Mouse (Mus musculus) lung, embryonic 14.5 days (tissue): ENCODE data around the gene N4bp1. TPM values are rescaled to one million over a fixed set of nuclear protein-coding genes. Genes with fewer than 3 reads are reported as not detected.

ENCODE experiments used
- ATAC-seq: fragments of 200-750 bp; cut with Nextera tagmentation; 2 replicates; pipeline ENCODE4 v1.8.0; 2017; ENCODE audit warnings: mild to moderate bottlenecking, moderate TSS enrichment, moderate library complexity; ENCODE audit not compliant: insufficient read depth
- DNase-seq: peaks from one replicate; pipeline ENCODE4 v3.0.0-alpha.2; 2015
- H3K27ac ChIP-seq: fragments of 300-500 bp; sonication (generic); 2 replicates; pipeline ENCODE4 v1.5.1; 2014; ENCODE audit warnings: low read depth, mild to moderate bottlenecking, moderate library complexity
- H3K27me3 ChIP-seq: fragments of 300-500 bp; sonication (generic); 2 replicates; pipeline ENCODE4 v1.6.1; 2014; ENCODE audit warnings: low read length, control low read depth; ENCODE audit not compliant: insufficient read depth
- H3K36me3 ChIP-seq: fragments of 300-500 bp; sonication (generic); 2 replicates; pipeline ENCODE4 v1.6.1; 2014; ENCODE audit warnings: control low read depth; ENCODE audit not compliant: insufficient read depth
- H3K4me1 ChIP-seq: fragments of 300-500 bp; sonication (generic); 2 replicates; pipeline ENCODE4 v1.6.1; 2014; ENCODE audit warnings: antibody characterized with exemption, control low read depth; ENCODE audit not compliant: insufficient read depth
- H3K4me2 ChIP-seq: fragments of 300-500 bp; sonication (generic); 2 replicates; pipeline ENCODE4 v1.6.1; 2014; ENCODE audit warnings: mild to moderate bottlenecking
- H3K4me3 ChIP-seq: fragments of 300-500 bp; sonication (generic); 2 replicates; pipeline ENCODE4 v1.5.1; 2014; ENCODE audit warnings: low read depth, low read length
- H3K9ac ChIP-seq: fragments of 300-500 bp; sonication (generic); 2 replicates; pipeline ENCODE4 v1.6.1; 2014
- H3K9me3 ChIP-seq: fragments of 300-500 bp; sonication (generic); 2 replicates; pipeline ENCODE4 v1.6.1; 2016; ENCODE audit warnings: low read depth, low read length, control low read depth
- CTCF ChIP-seq: IDR thresholded peaks from 2 replicates; pipeline ENCODE4 v1.5.1; 2016; ENCODE audit warnings: antibody characterized with exemption, low read depth
- WGBS: fragments of 180-500 bp; shearing (Covaris S2); extraction: QIAGEN DNeasy Blood & Tissue Kit; methylation state at CpG from one replicate; pipeline ENCODE4 v1.1.7; 2014; 5-methylcytosine and 5-hydroxymethylcytosine counted together
- polyA plus RNA-seq: library from polyadenylated mRNA; unstranded; fragments of >200 nt; fragmentation: Nextera tagmentation; extraction: Ambion mirVana; gene quantifications from 2 replicates; pipeline ENCODE4 v1.2.1, GENCODE M21; 2014

The N4bp1 gene
- polyA plus RNA-seq, 1 experiment from 2014 or later = 11.5 TPM

- no peak overlapping the region for H3K4me2 ChIP-seq
- H3K27me3 ChIP-seq = no peaks in the 10 kb centered on the region
- no peak overlapping the region for H3K9ac ChIP-seq
- DNase-seq (no peak), ATAC-seq (no peak)
- TF ChIP-seq CTCF = no peak
- H3K9me3 ChIP-seq = no peaks in the 10 kb centered on the region
- WGBS = 76% methylated on average over 7 of the region's 7 CpGs
- no peaks in the 10 kb centered on the region for H3K4me1 ChIP-seq
- peaks cover 36% of the 10 kb centered on the region for H3K36me3 ChIP-seq
- H3K27ac ChIP-seq = no peak overlapping the region
- H3K4me3 ChIP-seq = no peak overlapping the region
These were observed 23.5 kb downstream of the N4bp1 start for GRCm38 (mm10) chr8:86861516-86861915.

GRCm38 (mm10) chr8:86856248-86856647, 28.8 kb downstream of the N4bp1 start:
- no peak for TF ChIP-seq CTCF
- Histone ChIP-seq H3K4me3 (no peak overlapping the region), H3K9me3 (no peaks in the 10 kb centered on the region), H3K4me2 (no peak overlapping the region), H3K27ac (no peak overlapping the region), H3K4me1 (no peaks in the 10 kb centered on the region), H3K9ac (no peak overlapping the region), H3K36me3 (peaks cover 39% of the 10 kb centered on the region), H3K27me3 (no peaks in the 10 kb centered on the region)
- ATAC-seq (no peak), DNase-seq (no peak)
- WGBS = 86% methylated on average over 7 of the region's 7 CpGs

- H3K4me1 ChIP-seq = no peaks in the 10 kb centered on the region
- TF ChIP-seq CTCF = no peak
- no peak for DNase-seq
- H3K36me3 ChIP-seq = peaks cover 33% of the 10 kb centered on the region
- ATAC-seq = no peak
- no peak overlapping the region for H3K4me3 ChIP-seq
- no peaks in the 10 kb centered on the region for H3K9me3 ChIP-seq
- no peaks in the 10 kb centered on the region for H3K27me3 ChIP-seq
- H3K27ac ChIP-seq = no peak overlapping the region
- H3K4me2 ChIP-seq = no peak overlapping the region
- 63% methylated on average over 11 of the region's 11 CpGs for WGBS
- H3K9ac ChIP-seq = no peak overlapping the region
These were observed 30.4 kb downstream of the N4bp1 start for GRCm38 (mm10) chr8:86854686-86855085.

GRCm38 (mm10) chr8:86853989-86854373, 31.1 kb downstream of the N4bp1 start:
- no peaks in the 10 kb centered on the region for H3K27me3 ChIP-seq
- H3K27ac ChIP-seq = no peak overlapping the region
- TF ChIP-seq CTCF = no peak
- H3K4me3 ChIP-seq = no peak overlapping the region
- ATAC-seq (no peak), DNase-seq (no peak)
- no peak overlapping the region for H3K4me2 ChIP-seq
- H3K9me3 ChIP-seq = no peaks in the 10 kb centered on the region
- H3K4me1 ChIP-seq = no peaks in the 10 kb centered on the region
- no peak overlapping the region for H3K9ac ChIP-seq
- peaks cover 26% of the 10 kb centered on the region for H3K36me3 ChIP-seq
- 47% methylated on average over 2 of the region's 2 CpGs for WGBS

- peaks cover 31% of the 10 kb centered on the region for H3K36me3 ChIP-seq
- no peak for DNase-seq
- no peaks in the 10 kb centered on the region for H3K4me1 ChIP-seq
- no peak for TF ChIP-seq CTCF
- H3K4me2 ChIP-seq = no peak overlapping the region
- no peaks in the 10 kb centered on the region for H3K9me3 ChIP-seq
- no peak for ATAC-seq
- H3K9ac ChIP-seq = no peak overlapping the region
- H3K27me3 ChIP-seq = no peaks in the 10 kb centered on the region
- no peak overlapping the region for H3K27ac ChIP-seq
- H3K4me3 ChIP-seq = no peak overlapping the region
- 86% methylated on average over 8 of the region's 8 CpGs for WGBS
These were observed 31.6 kb downstream of the N4bp1 start for GRCm38 (mm10) chr8:86853266-86853988.

- Histone ChIP-seq H3K4me3 (no peak overlapping the region), H3K27me3 (no peaks in the 10 kb centered on the region), H3K9ac (no peak overlapping the region), H3K9me3 (no peaks in the 10 kb centered on the region), H3K27ac (no peak overlapping the region), H3K36me3 (peaks cover 37% of the 10 kb centered on the region), H3K4me1 (no peaks in the 10 kb centered on the region), H3K4me2 (no peak overlapping the region)
- ATAC-seq (no peak), DNase-seq (no peak)
- no peak for TF ChIP-seq CTCF
- WGBS = 91% methylated on average over 3 of the region's 3 CpGs
These were observed 32.6 kb downstream of the N4bp1 start for GRCm38 (mm10) chr8:86852491-86852890.

- no peak overlapping the region for H3K4me3 ChIP-seq
- H3K9me3 ChIP-seq = no peaks in the 10 kb centered on the region
- peaks cover 51% of the 10 kb centered on the region for H3K36me3 ChIP-seq
- ATAC-seq (no peak), DNase-seq (no peak)
- no peak overlapping the region for H3K9ac ChIP-seq
- H3K27me3 ChIP-seq = no peaks in the 10 kb centered on the region
- WGBS = 85% methylated on average over 5 of the region's 5 CpGs
- no peaks in the 10 kb centered on the region for H3K4me1 ChIP-seq
- TF ChIP-seq CTCF = no peak
- H3K4me2 ChIP-seq = no peak overlapping the region
- H3K27ac ChIP-seq = no peak overlapping the region
These were observed 36.2 kb downstream of the N4bp1 start for GRCm38 (mm10) chr8:86848876-86849275.
